Mouse (Mus musculus) embryonic fibroblast, embryonic 13.5 days (primary cell): Measurements from ENCODE around the gene Cryzl2.

Experiments used
- CTCF ChIP-seq: IDR thresholded peaks from 2 replicates; pipeline ENCODE4 v1.5.1; 2011; ENCODE audit warnings: mild to moderate bottlenecking, control low read depth, low read length, moderate library complexity, borderline replicate concordance; ENCODE audit not compliant: insufficient read depth
- POLR2A ChIP-seq: IDR thresholded peaks from 2 replicates; pipeline ENCODE4 v1.6.1; 2011; ENCODE audit warnings: low read depth, mild to moderate bottlenecking, control low read depth, low read length, moderate library complexity

GRCm38 (mm10) chr1:157470761-157471386 lies 12.5 kb downstream of the Cryzl2 start:
- no peak for TF ChIP-seq POLR2A
- TF ChIP-seq CTCF = no peak
